Mouse (Mus musculus) kidney, adult 9 months (tissue): Measurements from ENCODE around the gene Spata31d1d.

ENCODE experiments used
- DNase-seq: peaks from one replicate; pipeline ENCODE4 v3.0.0; 2022

The Spata31d1d gene

GRCm38 (mm10) chr13:59676316-59677229, 55.0 kb downstream of the Spata31d1d start:
- no peak for DNase-seq
